Mouse (Mus musculus) brain, embryonic 14.5 days (tissue): ENCODE data around the gene Vps37b.

Experiments used
- CTCF ChIP-seq: fragments of 200-500 bp; IDR thresholded peaks from 2 replicates; pipeline ENCODE4 v1.5.1; 2012; ENCODE audit warnings: inconsistent platforms, mild to moderate bottlenecking, moderate library complexity, borderline replicate concordance; ENCODE audit not compliant: insufficient read depth, insufficient read length; ENCODE audit errors: extremely low read depth
- POLR2A ChIP-seq: fragments of 200-500 bp; IDR thresholded peaks from 2 replicates; pipeline ENCODE4 v1.6.1; 2012; ENCODE audit warnings: mild to moderate bottlenecking, inconsistent platforms, borderline replicate concordance; ENCODE audit not compliant: poor library complexity, insufficient read depth, insufficient read length, severe bottlenecking; ENCODE audit errors: extremely low read depth

DNA sequence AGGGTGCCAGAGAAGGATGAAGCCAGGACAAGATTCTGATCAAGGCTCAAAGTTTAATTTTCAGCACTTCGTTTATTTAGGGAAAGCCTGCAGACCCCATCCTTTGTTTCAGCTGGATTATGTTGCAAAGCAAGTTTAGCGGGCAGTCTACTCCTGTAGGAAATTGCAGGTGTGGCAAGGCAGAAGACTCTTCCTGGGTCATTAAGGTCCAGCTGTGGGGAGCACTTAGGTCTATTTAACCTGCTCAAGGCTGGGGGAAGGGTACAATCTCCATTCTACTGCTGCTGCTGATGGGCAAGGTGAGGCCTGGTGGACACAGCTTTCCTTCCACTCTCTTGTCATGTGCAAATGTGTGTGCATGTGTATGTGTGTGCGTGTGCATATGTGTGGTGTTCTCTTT lies 73.1 kb downstream of the Vps37b start:
- TF ChIP-seq POLR2A (no peak), CTCF (no peak)
